In genomic region chr10:69523202-69523601, GRCm38 (mm10) we compare ENCODE assay signal across 10 mouse cellular contexts.
A peak's percentile ranks its signal among the peaks of the same experiment; 100 is the strongest.
DNase-seq lines count a peak whose midpoint lies in the region; ATAC-seq and TF ChIP-seq lines count a peak whose summit lies in the region.
"Had no signal": no experiment of that assay in that cellular context is flagged by ENCODE, and none has a peak within 500 bp of the region (broad histone marks: within the 10 kb centered on the region; RNA-seq: fewer than 3 reads in every experiment).

No protein-coding gene starts in this region.

- H3K36me3 ChIP-seq in ES-E14 (ENCODE audit: control insufficient read depth, insufficient read depth, low read length, poor library complexity, severe bottlenecking) = no peaks in the 10 kb centered on the region
- H3K36me3 ChIP-seq in intestine, embryonic 15.5 days = no peaks in the 10 kb centered on the region
- H3K36me3 ChIP-seq: limb, embryonic 13.5 days; stomach, embryonic 15.5 days had no signal

- 84% methylated on average over 3 of the region's 3 CpGs for WGBS in intestine, embryonic 15.5 days

- H3K4me2 ChIP-seq in intestine, embryonic 15.5 days (replicated peaks) = no peak overlapping the region
- H3K4me2 ChIP-seq: limb, embryonic 13.5 days; stomach, embryonic 15.5 days had no signal

- no peaks in the 10 kb centered on the region for H3K9me3 ChIP-seq in ES-E14 (ENCODE audit: control insufficient read depth, insufficient read depth, low read depth, low read length)
- no peaks in the 10 kb centered on the region for H3K9me3 ChIP-seq in intestine, embryonic 15.5 days
- H3K9me3 ChIP-seq: limb, embryonic 13.5 days; stomach, embryonic 15.5 days had no signal

- ATAC-seq in CD4-positive, CD25-positive, alpha-beta regulatory T cell, adult 4 months = no peak
- no peak for ATAC-seq in intestine, embryonic 15.5 days

- peak; percentile 27 for DNase-seq in CD4-positive, CD25-positive, alpha-beta regulatory T cell, adult 2 months (ENCODE audit: low read depth, low spot score)
- peak; percentile 37 for DNase-seq in kidney, postnatal 10 days
- no peak for DNase-seq in kidney, adult 9 months
- DNase-seq in ES-E14 (ENCODE audit: low read depth, low spot score) = peak; percentile 56
- DNase-seq in lung, postnatal 14 days = peak; percentile 15
- DNase-seq in right cerebral cortex, postnatal 4 days = no peak

- no peak overlapping the region for H3K9ac ChIP-seq in ES-E14 (ENCODE audit: insufficient read depth, low read depth, low read length, poor library complexity, severe bottlenecking)
- no peak overlapping the region for H3K9ac ChIP-seq in intestine, embryonic 15.5 days
- H3K9ac ChIP-seq: limb, embryonic 13.5 days; stomach, embryonic 15.5 days had no signal

- in situ Hi-C loops in ES-E14 (cut with MboI; ENCODE audit: low sequenced_read_pairs in 2 of 2, unreplicated experiment in 2 of 2) = loop anchor here in 1 of 2 experiments (10.0 kb wide), 1 partner anchor 148 kb away; no protein-coding TSS in a partner anchor

- H3K27me3 ChIP-seq in intestine, embryonic 15.5 days (replicated peaks) = no peaks in the 10 kb centered on the region
- H3K27me3 ChIP-seq: limb, embryonic 13.5 days; stomach, embryonic 15.5 days had no signal

- no peak overlapping the region for H3K27ac ChIP-seq in ES-E14 (ENCODE audit: insufficient read depth, low read depth, low read length, poor library complexity, severe bottlenecking)
- no peak overlapping the region for H3K27ac ChIP-seq in intestine, embryonic 15.5 days
- H3K27ac ChIP-seq: stomach, embryonic 15.5 days had no signal

- H3K4me3 ChIP-seq in ES-E14 (ENCODE audit: insufficient read depth in 1 of 2, low read depth in 1 of 2, low read length in 2 of 2, poor library complexity in 1 of 2, severe bottlenecking in 1 of 2) = no peak overlapping the region
- H3K4me3 ChIP-seq in intestine, embryonic 15.5 days (replicated peaks) = no peak overlapping the region
- H3K4me3 ChIP-seq: limb, embryonic 13.5 days; stomach, embryonic 15.5 days had no signal

- peaks cover 0 to 2% of the 10 kb centered on the region in 2 experiments; a peak in 1 of 4 replicates for H3K4me1 ChIP-seq in ES-E14 (ENCODE audit: control insufficient read depth in 2 of 2, insufficient read depth in 2 of 2, low read length in 2 of 2, poor library complexity in 1 of 2)
- H3K4me1 ChIP-seq in intestine, embryonic 15.5 days (replicated peaks) = no peaks in the 10 kb centered on the region
- H3K4me1 ChIP-seq: limb, embryonic 13.5 days; stomach, embryonic 15.5 days had no signal

TF ChIP-seq in ES-E14, 5 proteins besides CTCF, POLR2A, EP300 and RAD21:
- TF ChIP-seq CHD2 (IDR thresholded peaks at IDR 0.05; ENCODE audit: low read depth, low read length) (no peak), HCFC1 (IDR thresholded peaks at IDR 0.05; ENCODE audit: borderline replicate concordance, insufficient read depth, low read length) (no peak), ZC3H11A (IDR thresholded peaks at IDR 0.05; ENCODE audit: borderline replicate concordance, low read depth, low read length) (peak; percentile 32; the same call in 1 of the 2 replicates)

Comparison
In these comparisons a context has a peak if more than half of its experiments do, and no peak if none do; other contexts are left out.
1. DNase-seq: peak in CD4-positive, CD25-positive, alpha-beta regulatory T cell, adult 2 months (single experiment), kidney, postnatal 10 days (single experiment), ES-E14 (single experiment) and lung, postnatal 14 days (single experiment); none in kidney, adult 9 months (single experiment) and right cerebral cortex, postnatal 4 days (single experiment).